Mouse (Mus musculus): ENCODE data around the gene Cltb.
"Not testable (repeated sequence)": the region's sequence is repeated elsewhere in the genome, so short reads cannot be mapped to it uniquely, and the experiment has no call there.

The Cltb gene

DNA sequence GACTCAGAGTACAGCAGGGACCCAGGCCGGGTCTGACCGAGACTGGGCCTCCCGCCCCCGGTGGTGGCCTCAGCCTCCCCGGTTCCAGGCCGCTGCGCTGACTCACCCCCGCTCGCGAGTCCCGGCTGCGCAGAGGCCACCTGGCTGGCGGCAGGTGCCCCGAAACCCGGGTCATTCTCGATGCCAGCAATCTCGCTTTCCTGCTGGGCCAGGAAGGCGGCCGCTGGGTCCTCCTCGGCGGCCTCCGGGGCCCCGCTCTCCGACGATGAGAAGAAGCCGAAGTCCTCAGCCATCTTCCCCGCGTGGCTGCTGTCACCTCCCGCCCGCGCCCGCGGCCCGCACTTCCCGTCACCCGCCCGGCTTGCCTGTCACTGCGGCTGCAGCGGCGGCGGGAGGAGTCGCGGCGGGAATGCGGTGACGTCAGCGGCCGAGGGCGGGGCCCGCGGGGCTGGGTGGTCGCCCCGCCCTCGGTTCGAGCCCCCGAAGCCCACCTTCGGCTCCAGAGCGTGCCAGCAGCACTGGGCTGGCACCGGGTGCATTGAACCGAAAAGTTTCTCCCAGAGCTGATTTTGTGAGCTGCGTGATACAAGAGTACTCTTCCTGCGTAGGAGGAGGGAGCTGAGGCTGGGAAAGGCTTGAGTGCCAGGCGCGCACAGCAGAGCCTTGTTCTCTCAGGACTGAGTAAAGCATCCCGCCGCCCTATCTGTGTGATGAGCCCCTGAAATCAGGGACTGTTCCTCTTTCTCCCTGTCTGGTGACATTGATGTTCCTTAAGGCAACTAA lies at the start of gene Cltb:
Gene Cltb, minus strand, starts transcription at position 373 of the 783 bp plus-strand sequence.
- DNase-seq (ENCODE audit: inconsistent age in 2 of 2, low spot score in 1 of 2), result peak; percentile 91 to 97

GRCm38 (mm10) chr13:54660877-54661276 lies 49.7 kb upstream of the Cltb start:
- DNase-seq (ENCODE audit: inconsistent age in 2 of 2, low spot score in 1 of 2), result no peak

DNA sequence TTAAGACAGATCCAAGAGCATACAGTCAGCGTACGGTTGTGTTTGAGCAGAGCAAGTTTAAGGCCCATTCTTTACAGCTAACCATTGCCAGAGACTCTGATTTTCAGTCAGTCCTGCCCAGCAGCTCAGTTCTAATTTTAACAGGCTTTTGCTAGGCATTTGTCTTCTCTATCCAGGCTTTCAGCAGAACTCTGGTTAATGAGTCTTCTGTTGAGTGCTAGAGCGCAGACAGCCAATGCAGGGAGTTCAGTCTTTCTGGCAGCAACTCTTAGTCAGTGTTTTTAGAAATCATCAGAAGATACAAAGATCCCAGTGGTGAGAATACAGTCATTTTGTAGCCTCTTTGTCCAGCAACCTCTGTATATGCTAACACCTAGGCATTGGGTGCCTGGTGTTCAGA lies 39.3 kb upstream of the Cltb start:
- no peak for DNase-seq (ENCODE audit: inconsistent age in 2 of 2, low spot score in 1 of 2)

DNA sequence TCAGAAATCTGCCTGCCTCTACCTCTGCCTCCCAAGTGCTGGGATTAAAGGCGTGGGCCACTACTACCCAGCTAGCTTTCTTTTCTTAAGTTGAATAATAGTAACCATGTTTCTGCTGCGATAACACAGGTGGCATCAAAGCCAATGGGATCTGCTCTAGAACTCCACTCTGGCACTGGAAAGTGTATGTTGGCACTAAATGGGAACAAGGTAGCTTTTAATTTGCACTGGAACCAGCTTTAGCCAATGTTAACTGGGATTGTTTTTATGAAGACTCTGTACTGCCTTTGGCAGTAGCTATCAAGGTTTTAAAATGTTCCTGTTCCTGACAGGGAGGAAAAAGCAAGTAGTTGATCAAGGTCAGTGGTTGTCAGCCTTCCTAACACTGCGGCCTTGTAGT lies 23.9 kb upstream of the Cltb start:
- DNase-seq (ENCODE audit: inconsistent age in 2 of 2, low spot score in 1 of 2), result peak in 1 of 2 experiments; percentile 55

GRCm38 (mm10) chr13:54632731-54633277 lies 21.7 kb upstream of the Cltb start:
- DNase-seq (ENCODE audit: inconsistent age in 2 of 2, low spot score in 1 of 2), result no peak

GRCm38 (mm10) chr13:54629128-54629527 lies 18.0 kb upstream of the Cltb start:
- DNase-seq (ENCODE audit: inconsistent age in 2 of 2, low spot score in 1 of 2), result peak in 1 of 2 experiments; percentile 63

GRCm38 (mm10) chr13:54621960-54622521 lies 10.9 kb upstream of the Cltb start:
- peak in 1 of 2 experiments; percentile 40 for DNase-seq (ENCODE audit: inconsistent age in 2 of 2, low spot score in 1 of 2)

DNA sequence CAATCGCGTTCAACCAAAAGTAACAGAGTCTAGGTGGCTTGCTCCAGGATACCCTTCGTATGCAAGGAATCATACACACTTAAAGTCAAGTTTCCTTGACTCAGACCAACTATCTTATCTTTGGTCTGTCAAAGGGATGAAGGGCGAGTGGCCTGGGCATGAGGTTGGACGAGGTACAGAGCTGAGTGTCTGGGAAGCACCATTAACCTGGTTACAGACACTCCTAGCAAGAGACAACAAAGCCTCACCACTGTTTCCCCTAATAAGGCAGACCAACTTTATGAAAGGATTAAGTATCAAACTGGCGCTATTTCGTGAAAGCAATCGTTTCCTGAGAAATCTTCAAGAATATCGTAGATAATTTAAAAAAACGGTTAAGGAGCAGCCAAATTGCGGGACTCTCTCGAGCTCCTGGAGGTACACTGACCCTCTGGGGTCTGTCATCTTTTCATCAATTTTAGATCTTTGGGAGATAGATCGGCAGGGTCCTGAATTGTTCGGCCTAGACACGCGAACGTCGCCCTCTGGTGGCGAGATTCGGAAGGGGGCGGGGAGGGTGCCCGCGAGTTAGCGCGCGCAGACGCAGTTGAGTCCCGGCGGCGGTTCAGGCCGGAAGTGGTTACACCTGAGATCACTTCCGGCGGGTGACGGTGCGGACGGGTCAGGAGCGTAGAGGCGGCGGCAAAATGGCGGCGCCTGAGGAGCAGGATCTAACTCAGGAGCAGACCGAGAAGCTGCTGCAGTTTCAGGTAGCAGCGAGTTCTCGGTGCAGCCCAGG lies 10.2 kb upstream of the Cltb start, which contains the start of gene Faf2:
Gene Faf2, plus strand, starts transcription at position 630 of the 778 bp plus-strand sequence.
- DNase-seq (ENCODE audit: inconsistent age in 2 of 2, low spot score in 1 of 2), result peak; percentile 98 to 100

GRCm38 (mm10) chr13:54616998-54617397 lies 5.9 kb upstream of the Cltb start:
- no peak for DNase-seq (ENCODE audit: inconsistent age in 2 of 2, low spot score in 1 of 2)

- no peak for DNase-seq (ENCODE audit: inconsistent age in 2 of 2, low spot score in 1 of 2)
Observed at GRCm38 (mm10) chr13:54616307-54616706, 5.2 kb upstream of the Cltb start.

GRCm38 (mm10) chr13:54613141-54613540 lies 2.0 kb upstream of the Cltb start:
- DNase-seq (ENCODE audit: inconsistent age in 2 of 2, low spot score in 1 of 2), result not testable (repeated sequence)

GRCm38 (mm10) chr13:54610613-54610971 lies 552 bp downstream of the Cltb start:
- DNase-seq (ENCODE audit: inconsistent age in 2 of 2, low spot score in 1 of 2), result no peak

- DNase-seq (ENCODE audit: inconsistent age in 2 of 2, low spot score in 1 of 2), result no peak
Observed at GRCm38 (mm10) chr13:54609301-54609700, 1.8 kb downstream of the Cltb start.

- peak in 1 of 2 experiments; percentile 61 for DNase-seq (ENCODE audit: inconsistent age in 2 of 2, low spot score in 1 of 2)
Observed at GRCm38 (mm10) chr13:54608666-54609065, 2.5 kb downstream of the Cltb start.

DNA sequence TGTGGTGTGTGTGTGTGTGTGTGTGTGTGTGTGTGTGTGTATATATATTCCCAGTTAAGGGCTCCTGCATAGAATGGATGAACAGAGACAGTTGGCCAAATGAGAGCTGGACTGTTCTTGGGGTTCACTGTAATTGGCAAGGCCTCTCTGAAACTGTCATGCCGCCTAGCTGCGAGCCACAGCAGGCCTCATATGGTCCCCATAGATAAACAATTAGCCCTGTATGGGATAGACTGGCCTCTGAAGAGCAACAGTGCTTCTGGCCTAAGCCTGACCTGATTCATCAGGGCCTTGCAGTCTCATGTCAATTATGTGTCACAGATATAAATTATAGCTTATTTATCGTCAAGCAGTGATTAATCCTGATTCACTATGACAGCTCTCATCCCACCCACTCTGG lies 3.1 kb downstream of the Cltb start:
- no peak for DNase-seq (ENCODE audit: inconsistent age in 2 of 2, low spot score in 1 of 2)

GRCm38 (mm10) chr13:54607204-54607603 lies 3.9 kb downstream of the Cltb start:
- DNase-seq (ENCODE audit: inconsistent age in 2 of 2, low spot score in 1 of 2), result no peak

GRCm38 (mm10) chr13:54605426-54605825 lies 5.7 kb downstream of the Cltb start:
- DNase-seq (ENCODE audit: inconsistent age in 2 of 2, low spot score in 1 of 2), result no peak

- DNase-seq (ENCODE audit: inconsistent age in 2 of 2, low spot score in 1 of 2), result no peak
Observed at GRCm38 (mm10) chr13:54604221-54604620, 6.9 kb downstream of the Cltb start.

GRCm38 (mm10) chr13:54603501-54603900 lies 7.6 kb downstream of the Cltb start:
- DNase-seq (ENCODE audit: inconsistent age in 2 of 2, low spot score in 1 of 2), result no peak

GRCm38 (mm10) chr13:54602639-54603111 lies 8.5 kb downstream of the Cltb start:
- no peak for DNase-seq (ENCODE audit: inconsistent age in 2 of 2, low spot score in 1 of 2)

DNA sequence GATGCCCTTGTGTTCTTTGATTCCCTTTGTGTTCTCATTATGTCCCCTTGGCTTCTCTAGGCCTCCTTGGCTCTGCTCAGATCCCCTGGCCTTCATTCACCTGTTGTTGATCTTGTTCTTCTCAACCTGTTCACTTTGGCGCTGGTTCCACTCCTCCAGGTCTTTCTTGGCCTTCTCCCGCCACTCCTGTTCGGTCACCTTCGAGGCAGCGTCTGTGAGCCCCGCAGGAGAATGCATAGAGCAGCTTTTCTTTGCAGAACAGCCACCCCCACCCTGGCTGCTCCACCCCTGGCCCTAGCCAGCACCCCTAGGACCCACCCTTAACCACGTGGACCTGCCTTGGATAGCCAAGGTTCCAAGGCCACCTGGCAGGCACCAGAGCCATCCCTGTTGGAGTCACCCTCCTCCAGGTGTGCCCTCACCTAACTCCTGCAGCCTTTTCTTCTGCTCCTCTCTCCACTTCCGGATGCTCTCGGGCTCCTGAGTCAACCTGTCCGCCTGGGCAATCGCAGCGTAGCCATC lies 12.5 kb downstream of the Cltb start:
- DNase-seq (ENCODE audit: inconsistent age in 2 of 2, low spot score in 1 of 2), result no peak

Data from adrenal gland, adult (tissue).